Mouse (Mus musculus): ENCODE measurements around the gene H2-T24. TPM values are rescaled to one million over a fixed set of nuclear protein-coding genes. Genes with fewer than 3 reads are reported as not detected.
A peak's percentile ranks its signal among the peaks of the same experiment; 100 is the strongest.

The H2-T24 gene
- polyA plus RNA-seq, 1 experiment from 2014 or later: 3.3 TPM

DNA sequence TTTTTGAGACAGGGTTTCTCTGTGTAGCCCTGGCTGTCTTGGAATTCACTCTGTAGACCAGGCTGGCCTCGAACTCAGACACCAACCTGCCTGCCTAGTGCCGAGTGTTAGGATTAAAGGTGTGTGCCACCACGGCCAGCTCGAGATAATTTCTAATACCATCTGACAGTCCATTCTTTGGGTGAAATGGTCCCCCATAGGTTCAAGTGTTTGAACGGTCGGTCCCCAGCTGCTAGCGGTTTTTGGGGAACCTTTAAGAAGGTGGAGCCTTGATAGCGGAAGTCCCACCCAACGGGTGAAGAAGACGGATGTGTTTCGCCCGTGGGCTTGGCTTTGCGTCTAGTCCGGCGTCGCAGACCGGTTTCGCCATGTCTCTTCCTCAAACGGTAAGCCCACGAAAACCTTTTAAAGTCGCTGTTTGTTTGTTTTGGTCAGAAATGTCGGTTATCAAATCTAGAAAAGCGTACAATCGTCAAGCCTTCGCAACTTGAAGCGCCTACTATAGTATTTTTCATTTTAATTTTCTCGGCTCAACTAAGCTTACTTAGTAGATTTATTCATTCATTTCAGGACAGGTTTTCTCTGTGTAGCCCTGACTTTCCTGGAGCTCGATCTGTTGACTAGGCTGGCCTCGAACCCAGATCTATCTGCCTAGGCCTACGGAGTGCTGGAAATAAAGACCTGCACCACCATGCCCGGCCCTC lies 26.0 kb downstream of the H2-T24 start:
- peak; percentile 93 for DNase-seq
- TF ChIP-seq CTCF (IDR thresholded peaks at IDR 0.05; ENCODE audit: low read depth): no peak
- H3K36me3 ChIP-seq (ENCODE audit: insufficient read depth): peaks cover 5% of the 10 kb centered on the region; the same call in 1 of the 2 replicates
- ATAC-seq (ENCODE audit: insufficient read depth): peak; percentile 72
- peak overlapping the region; percentile 61 for H3K9ac ChIP-seq
- H3K4me1 ChIP-seq (ENCODE audit: insufficient read depth): no peaks in the 10 kb centered on the region
- H3K4me3 ChIP-seq (ENCODE audit: low read depth, low read length): peak overlapping the region; percentile 51
- peak overlapping the region; percentile 69 for H3K4me2 ChIP-seq
- no peaks in the 10 kb centered on the region for H3K27me3 ChIP-seq (ENCODE audit: insufficient read depth, low read length)
- 2% methylated on average over 31 of the region's 31 CpGs for WGBS
- H3K27ac ChIP-seq (ENCODE audit: low read depth): 0 out of 2 replicates have a peak overlapping the region, but pooled peaks have one; percentile 20
- no peaks in the 10 kb centered on the region for H3K9me3 ChIP-seq (ENCODE audit: low read depth, low read length)

GRCm38 (mm10) chr17:35993675-35994074 lies 26.7 kb downstream of the H2-T24 start:
- peak; percentile 59 for ATAC-seq (ENCODE audit: insufficient read depth)

DNA sequence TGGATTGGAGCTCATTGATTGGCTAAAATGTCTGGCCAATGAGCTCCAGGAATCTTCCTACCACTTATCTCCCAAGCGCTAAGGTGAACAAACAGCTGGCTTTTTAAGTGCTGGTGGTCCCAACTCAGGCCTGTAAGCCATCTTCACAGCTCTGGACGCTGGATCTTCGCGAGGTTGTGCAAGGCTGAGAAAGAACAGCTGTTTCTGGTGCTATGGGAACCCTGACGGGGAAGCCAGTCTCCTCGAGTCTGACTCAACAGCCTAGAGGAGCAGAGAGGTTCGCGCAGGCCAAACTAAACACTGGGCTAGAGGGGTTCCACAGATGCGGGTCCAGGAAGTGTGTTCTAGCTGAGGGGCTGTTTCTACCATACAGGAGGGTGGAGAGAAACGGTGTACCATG lies 28.6 kb downstream of the H2-T24 start:
- Histone ChIP-seq H3K27me3 (ENCODE audit: insufficient read depth, low read length) (no peaks in the 10 kb centered on the region), H3K36me3 (ENCODE audit: insufficient read depth) (peaks cover 30% of the 10 kb centered on the region), H3K4me3 (ENCODE audit: low read depth, low read length) (no peak overlapping the region), H3K4me1 (ENCODE audit: insufficient read depth) (no peaks in the 10 kb centered on the region), H3K4me2 (no peak overlapping the region), H3K9me3 (ENCODE audit: low read depth, low read length) (no peaks in the 10 kb centered on the region), H3K9ac (no peak overlapping the region), H3K27ac (ENCODE audit: low read depth) (no peak overlapping the region)
- 16% methylated on average over 10 of the region's 10 CpGs for WGBS
- TF ChIP-seq CTCF (IDR thresholded peaks at IDR 0.05; ENCODE audit: low read depth): no peak
- ATAC-seq (ENCODE audit: insufficient read depth): peak; percentile 7; the same call in 1 of the 2 replicates
- DNase-seq: peak; percentile 72

More at GRCm38 (mm10) chr17:35993675-35994074, 26.7 kb downstream of the H2-T24 start:
- H3K4me2 ChIP-seq: peak overlapping the region; percentile 69
- DNase-seq: peak; percentile 93
- H3K36me3 ChIP-seq (ENCODE audit: insufficient read depth): peaks cover 11% of the 10 kb centered on the region
- H3K27ac ChIP-seq (ENCODE audit: low read depth): no peak overlapping the region
- no peaks in the 10 kb centered on the region for H3K4me1 ChIP-seq (ENCODE audit: insufficient read depth)
- peak overlapping the region; percentile 51; the same call in 1 of the 2 replicates for H3K4me3 ChIP-seq (ENCODE audit: low read depth, low read length)
- TF ChIP-seq CTCF (IDR thresholded peaks at IDR 0.05; ENCODE audit: low read depth): peak; percentile 99
- 7% methylated on average over 17 of the region's 17 CpGs for WGBS
- no peaks in the 10 kb centered on the region for H3K9me3 ChIP-seq (ENCODE audit: low read depth, low read length)
- H3K27me3 ChIP-seq (ENCODE audit: insufficient read depth, low read length): no peaks in the 10 kb centered on the region
- H3K9ac ChIP-seq: no peak overlapping the region

DNA sequence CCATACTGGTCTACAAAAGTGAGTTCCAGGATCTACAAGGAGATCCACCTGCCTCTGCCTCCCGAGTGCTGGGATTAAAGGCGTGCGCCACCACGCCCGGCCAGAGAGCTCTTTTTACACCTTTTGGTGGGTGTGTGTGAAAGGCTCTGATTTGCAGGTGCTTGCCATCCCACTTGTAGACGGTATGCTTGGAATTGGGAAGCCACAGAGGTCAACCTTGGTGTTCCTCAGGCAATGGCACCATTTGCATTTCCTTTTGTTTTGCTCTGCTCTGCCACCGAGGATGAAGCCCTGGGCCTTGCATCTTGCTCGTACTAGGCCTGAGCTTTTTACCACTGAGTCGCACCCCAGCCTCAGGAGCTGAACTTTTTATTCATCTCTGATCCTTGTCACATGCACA lies 38.6 kb downstream of the H2-T24 start:
- no peak for ATAC-seq (ENCODE audit: insufficient read depth)
- TF ChIP-seq CTCF (IDR thresholded peaks at IDR 0.05; ENCODE audit: low read depth): no peak
- Histone ChIP-seq H3K36me3 (ENCODE audit: insufficient read depth) (peaks cover 50% of the 10 kb centered on the region), H3K4me3 (ENCODE audit: low read depth, low read length) (no peak overlapping the region), H3K4me1 (ENCODE audit: insufficient read depth) (no peaks in the 10 kb centered on the region), H3K27me3 (ENCODE audit: insufficient read depth, low read length) (no peaks in the 10 kb centered on the region), H3K9me3 (ENCODE audit: low read depth, low read length) (no peaks in the 10 kb centered on the region), H3K27ac (ENCODE audit: low read depth) (no peak overlapping the region), H3K9ac (no peak overlapping the region), H3K4me2 (no peak overlapping the region)
- DNase-seq: no peak
- WGBS: 92% methylated on average over 9 of the region's 9 CpGs

DNA sequence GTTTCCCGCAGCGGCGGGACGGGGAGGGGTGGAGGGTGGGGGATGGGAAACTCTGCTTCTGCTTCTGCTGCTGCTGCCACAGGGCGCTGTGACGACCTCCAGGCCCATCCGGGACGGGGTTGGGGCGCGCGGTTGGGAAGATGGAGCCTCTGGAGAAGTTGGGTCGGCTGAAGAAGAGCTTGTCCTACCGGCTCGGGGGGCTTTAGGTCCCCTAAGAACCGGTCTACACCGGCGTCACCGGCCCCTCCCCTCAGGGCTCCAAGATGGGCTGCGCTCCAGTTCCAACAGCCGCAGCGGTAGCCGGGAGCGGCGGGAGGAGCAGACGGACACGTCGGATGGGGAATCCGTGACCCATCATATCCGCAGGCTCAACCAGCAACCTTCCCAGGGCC lies 40.0 kb downstream of the H2-T24 start:
- under 1% methylated on average over 27 of the region's 29 CpGs for WGBS

DNA sequence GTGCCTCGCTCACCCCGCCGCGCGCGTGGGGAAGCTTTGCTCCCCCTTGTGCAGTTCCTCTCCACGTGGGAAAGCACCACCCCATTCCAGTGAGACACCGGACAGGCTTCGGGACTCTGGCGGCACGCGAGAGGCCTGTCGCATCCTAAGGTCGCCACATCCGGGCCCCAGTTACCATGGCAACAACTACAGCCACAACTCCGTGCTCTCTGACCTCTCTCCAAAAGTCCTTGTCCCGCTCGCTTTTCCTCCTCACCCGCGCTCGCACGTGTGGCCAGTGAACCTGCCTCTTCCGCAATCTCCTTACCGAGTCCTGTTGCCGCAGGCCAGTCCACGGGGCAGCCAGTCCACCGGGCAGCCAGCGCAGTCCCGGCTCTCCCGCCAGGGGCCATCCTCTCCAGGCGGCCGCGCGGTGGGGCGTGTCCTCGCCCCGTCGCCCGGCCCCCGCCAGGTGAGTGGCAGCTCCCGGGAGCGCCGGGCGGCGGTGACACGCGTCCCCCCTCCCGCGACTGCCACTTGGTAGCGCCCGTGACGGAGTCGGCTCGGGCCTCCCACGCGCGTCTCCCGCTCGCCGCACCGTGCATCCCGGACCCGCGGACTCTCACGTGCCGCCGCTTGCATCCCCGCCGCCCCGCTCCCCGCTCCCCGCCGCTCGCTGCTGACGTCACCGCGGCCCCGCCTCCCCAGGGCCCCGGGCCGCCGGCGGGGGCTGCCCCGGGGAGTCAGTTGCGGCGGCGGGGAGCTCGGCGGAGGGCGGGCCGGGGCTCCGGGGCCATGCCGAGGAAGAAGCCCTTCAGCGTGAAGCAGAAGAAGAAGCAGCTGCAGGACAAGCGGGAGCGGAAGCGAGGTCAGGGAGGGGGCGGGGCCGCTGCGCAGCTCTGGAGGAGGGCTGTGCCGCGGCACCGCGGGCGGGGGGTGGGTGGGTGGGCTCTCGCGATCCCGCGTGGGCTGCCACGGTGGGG lies 40.7 kb downstream of the H2-T24 start, which contains the start of the genes Gnl1 and Prr3:
Gene Gnl1 (plus strand): TSS at position 451 of the 962 bp plus-strand sequence.
Gene Prr3 (minus strand): TSS at position 836 of the 962 bp plus-strand sequence.
- WGBS: under 1% methylated on average over 94 of the region's 109 CpGs
- Histone ChIP-seq H3K4me2 (peak within 1 kb of the TSS; percentile 85), H3K4me1 (ENCODE audit: insufficient read depth) (no peaks in the 10 kb centered on the region), H3K27me3 (ENCODE audit: insufficient read depth, low read length) (no peaks in the 10 kb centered on the region), H3K9ac (peak within 1 kb of the TSS; percentile 76), H3K36me3 (ENCODE audit: insufficient read depth) (peaks cover 45% of the 10 kb centered on the region), H3K4me3 (ENCODE audit: low read depth, low read length) (peak within 1 kb of the TSS; percentile 89), H3K27ac (ENCODE audit: low read depth) (peak within 1 kb of the TSS; percentile 95), H3K9me3 (ENCODE audit: low read depth, low read length) (no peaks in the 10 kb centered on the region)
- DNase-seq (peak; percentile 95), ATAC-seq (ENCODE audit: insufficient read depth) (peak; percentile 88)
- TF ChIP-seq CTCF (IDR thresholded peaks at IDR 0.05; ENCODE audit: low read depth): 0 out of 2 replicates have a peak, but pooled peaks have one; percentile 19

More for the DNA sequence above, 40.0 kb downstream of the H2-T24 start:
- Histone ChIP-seq H3K27ac (ENCODE audit: low read depth) (peak overlapping the region; percentile 95), H3K4me2 (peak overlapping the region; percentile 85), H3K27me3 (ENCODE audit: insufficient read depth, low read length) (no peaks in the 10 kb centered on the region), H3K4me3 (ENCODE audit: low read depth, low read length) (peak overlapping the region; percentile 89), H3K9me3 (ENCODE audit: low read depth, low read length) (no peaks in the 10 kb centered on the region), H3K9ac (peak overlapping the region; percentile 76), H3K4me1 (ENCODE audit: insufficient read depth) (no peaks in the 10 kb centered on the region), H3K36me3 (ENCODE audit: insufficient read depth) (peaks cover 43% of the 10 kb centered on the region)
- ATAC-seq (ENCODE audit: insufficient read depth) (peak; percentile 52; the same call in 1 of the 2 replicates), DNase-seq (peak; percentile 69)
- TF ChIP-seq CTCF (IDR thresholded peaks at IDR 0.05; ENCODE audit: low read depth): no peak
